Mouse (Mus musculus) c-Kit-positive CD71-negative TER-119-negative erythroid progenitor cells, embryonic 14.5 days (primary cell): ENCODE measurements around the gene Gucy2c.
"Not testable (repeated sequence)": the region's sequence is repeated elsewhere in the genome, so short reads cannot be mapped to it uniquely, and the experiment has no call there.

Experiments used
- DNase-seq: peaks from one replicate; pipeline ENCODE4 v3.0.0-alpha.2; 2013; ENCODE audit warnings: low read depth

The Gucy2c gene

GRCm38 (mm10) chr6:136803739-136804633, 22.4 kb upstream of the Gucy2c start, which contains the start of gene Hist4h4:
Hist4h4 (minus strand) TSS chr6:136804415.
- peak; percentile 99 for DNase-seq

DNA sequence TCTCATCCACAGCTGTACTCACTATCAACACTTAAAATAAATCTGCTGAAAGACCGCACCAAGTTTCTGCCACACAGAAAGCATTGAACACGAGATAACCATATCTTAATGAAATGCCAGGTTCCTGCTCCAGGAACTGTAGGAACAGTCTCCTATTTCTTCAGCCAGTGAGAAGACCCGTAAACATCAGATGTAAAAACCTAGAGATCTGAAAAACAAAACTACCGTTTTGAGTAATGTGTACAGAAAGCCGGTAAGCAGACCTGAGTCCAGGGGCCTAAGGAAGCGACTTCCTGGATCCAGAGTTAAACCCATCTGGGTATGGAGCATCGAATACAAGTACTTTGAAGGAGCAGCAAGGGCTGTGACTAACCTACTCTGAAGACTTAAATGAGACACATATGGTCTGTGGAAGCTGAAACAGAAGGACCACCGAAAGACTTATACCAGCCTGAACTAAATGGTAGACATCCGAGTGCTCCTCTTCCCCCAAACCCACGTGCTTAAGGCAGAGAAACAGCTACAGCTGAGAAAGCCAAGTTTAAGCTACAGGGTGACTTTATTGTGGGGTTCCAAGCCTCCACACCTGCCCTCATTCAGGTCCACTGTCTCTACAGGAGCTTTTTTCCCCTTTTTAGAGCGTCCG, 21.7 kb upstream of the Gucy2c start:
- no peak for DNase-seq

- no peak for DNase-seq
Observed at GRCm38 (mm10) chr6:136801274-136801673, 19.7 kb upstream of the Gucy2c start.

GRCm38 (mm10) chr6:136800710-136801109, 19.1 kb upstream of the Gucy2c start:
- no peak for DNase-seq

- not testable (repeated sequence) for DNase-seq
Observed at GRCm38 (mm10) chr6:136797874-136798693, 16.5 kb upstream of the Gucy2c start.

GRCm38 (mm10) chr6:136795850-136796249, 14.3 kb upstream of the Gucy2c start:
- no peak for DNase-seq

- no peak for DNase-seq
Observed at GRCm38 (mm10) chr6:136795110-136795509, 13.5 kb upstream of the Gucy2c start.

GRCm38 (mm10) chr6:136793831-136794525, 12.4 kb upstream of the Gucy2c start:
- DNase-seq, result no peak

DNA sequence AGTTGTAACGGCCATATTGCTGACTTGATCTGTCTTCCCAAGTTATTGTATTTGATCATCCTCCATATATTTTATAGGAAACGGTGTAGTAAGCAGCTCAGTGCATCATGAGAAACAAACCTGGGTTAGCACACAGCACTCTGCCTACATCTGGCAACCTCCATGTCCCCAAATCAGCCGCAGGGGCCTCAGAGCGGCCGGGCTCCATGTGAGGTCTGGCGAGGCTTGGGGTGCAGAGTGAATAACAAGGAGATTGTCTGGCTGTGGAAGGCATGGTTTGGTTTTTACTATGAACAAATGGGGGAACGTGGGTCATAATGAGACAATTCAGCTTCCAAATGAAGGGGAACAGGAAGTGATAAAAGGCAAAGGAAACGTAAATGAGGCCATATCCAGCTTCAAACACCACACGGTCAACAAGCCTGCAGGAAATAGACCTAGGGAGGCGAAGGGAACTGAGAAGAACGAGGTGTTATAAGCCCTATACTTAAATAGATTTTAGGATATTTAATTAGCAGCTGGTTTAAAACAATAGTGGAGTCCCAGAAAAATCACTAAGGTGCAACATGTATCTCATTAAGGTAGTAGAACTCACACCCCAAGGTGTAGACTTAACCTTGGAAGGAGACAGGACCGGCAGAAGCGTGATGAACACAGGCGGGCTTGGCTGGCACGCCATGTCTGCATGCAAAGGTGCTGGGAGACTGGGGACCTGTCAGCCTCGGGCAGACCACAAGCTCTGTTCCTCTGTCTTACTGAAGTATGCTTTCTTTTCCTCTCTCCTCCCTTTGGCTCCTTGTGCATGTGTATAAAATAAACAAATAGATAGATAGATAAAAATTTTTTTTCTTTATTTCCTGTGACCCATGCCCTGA, 11.6 kb upstream of the Gucy2c start:
- DNase-seq, result no peak

GRCm38 (mm10) chr6:136789391-136789971, 7.9 kb upstream of the Gucy2c start:
- no peak for DNase-seq

GRCm38 (mm10) chr6:136782761-136783160, 1.2 kb upstream of the Gucy2c start:
- DNase-seq, result no peak

GRCm38 (mm10) chr6:136782146-136782545, 581 bp upstream of the Gucy2c start:
- DNase-seq, result no peak

GRCm38 (mm10) chr6:136776392-136776791, 5.2 kb downstream of the Gucy2c start:
- DNase-seq, result no peak

DNA sequence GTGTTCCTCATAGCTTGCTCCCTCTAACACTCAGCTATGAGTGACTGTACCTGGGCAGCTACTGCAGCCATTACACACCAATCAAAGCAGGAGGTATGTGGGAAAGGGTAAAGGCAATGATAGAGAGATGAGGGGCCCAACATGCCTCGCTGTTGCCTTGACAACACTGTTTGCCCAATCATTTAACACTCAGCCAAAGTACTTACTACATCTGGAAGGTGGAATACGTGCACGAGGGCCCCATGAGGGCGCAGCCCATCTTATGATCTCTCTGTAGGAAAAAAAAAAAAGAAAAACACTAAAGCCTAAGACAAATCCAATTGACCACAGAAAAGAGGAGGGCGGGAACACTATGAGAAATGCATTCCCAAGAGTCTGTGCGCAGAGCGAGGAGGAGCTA, 11.7 kb downstream of the Gucy2c start:
- DNase-seq, result no peak

DNA sequence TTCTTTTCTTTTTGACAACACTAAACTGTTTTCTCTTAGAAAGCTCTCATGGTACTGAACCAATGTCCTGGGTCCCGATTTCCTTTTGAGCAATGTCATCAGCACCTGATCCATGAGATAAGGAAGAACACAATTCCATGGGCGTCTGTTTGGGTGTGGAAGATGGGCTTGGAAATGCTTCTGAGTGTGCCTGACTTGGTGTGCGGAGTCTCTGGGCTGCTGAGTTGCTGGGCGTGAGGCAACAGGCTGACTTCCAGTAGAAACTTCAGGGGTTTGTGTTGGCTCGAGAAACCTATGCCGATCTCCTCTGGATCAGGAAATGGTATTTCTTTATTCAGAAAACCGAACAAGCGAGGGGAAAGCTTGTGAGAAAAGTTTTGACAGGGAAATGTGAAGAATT, 12.4 kb downstream of the Gucy2c start:
- no peak for DNase-seq

GRCm38 (mm10) chr6:136763912-136764311, 17.7 kb downstream of the Gucy2c start:
- no peak for DNase-seq

GRCm38 (mm10) chr6:136750567-136750966, 31.0 kb downstream of the Gucy2c start:
- no peak for DNase-seq

- DNase-seq, result no peak
Observed at GRCm38 (mm10) chr6:136745586-136745985, 36.0 kb downstream of the Gucy2c start.

DNA sequence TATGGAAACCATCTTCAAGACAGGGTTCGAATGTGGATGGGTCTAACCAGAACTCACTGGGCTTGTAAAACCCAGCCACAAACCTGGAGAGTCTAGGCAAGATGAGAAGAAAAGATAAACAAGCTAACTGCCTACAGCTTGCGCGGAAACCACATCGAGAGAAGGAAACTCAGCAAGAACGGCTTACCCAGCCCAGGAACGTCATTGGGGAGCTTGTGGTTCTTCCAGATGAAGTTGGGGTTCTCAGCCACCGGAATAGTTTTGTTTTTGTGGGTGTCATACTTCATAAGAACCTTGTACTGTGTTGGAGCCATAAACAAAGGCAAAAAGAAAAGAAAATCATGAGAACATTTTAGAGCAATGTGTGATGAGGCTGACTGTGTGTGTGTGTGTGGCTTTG, 37.8 kb downstream of the Gucy2c start:
- no peak for DNase-seq

DNA sequence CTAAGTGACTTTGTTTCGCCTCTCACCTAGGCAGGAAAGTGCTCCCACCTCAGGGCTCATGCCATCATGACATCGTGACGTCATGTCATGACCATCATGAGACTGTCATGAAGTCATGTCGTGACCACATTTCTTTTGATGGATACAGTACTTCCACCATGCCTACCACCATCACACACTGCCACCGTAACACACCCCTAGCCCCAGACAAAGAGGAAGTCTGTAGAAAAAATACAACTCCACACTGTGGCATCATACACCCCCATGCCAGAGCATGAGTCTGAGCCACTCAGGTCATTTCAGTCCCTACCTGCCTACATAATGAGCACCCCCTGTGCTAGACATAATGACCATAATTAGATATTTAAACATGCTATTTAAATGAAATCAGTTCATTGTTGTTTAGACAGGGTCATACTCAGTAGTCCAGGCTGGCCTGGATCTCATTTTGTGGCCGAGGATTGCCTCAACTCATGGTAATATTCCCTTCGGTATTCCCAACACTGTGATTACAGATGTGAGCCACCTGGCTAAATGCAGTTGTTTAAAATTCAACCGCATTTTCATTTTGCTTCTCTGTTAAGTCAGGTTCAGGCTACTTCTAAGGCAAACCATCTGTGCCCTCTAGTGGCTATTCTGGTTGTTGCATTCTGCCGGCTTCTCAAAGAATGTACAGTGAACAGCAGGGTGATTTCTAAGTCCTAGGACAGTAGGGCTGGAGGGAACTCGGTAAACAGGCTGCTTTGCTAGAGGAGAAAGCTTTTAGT, 39.0 kb downstream of the Gucy2c start:
- peak; percentile 90 for DNase-seq
